Mouse (Mus musculus): ENCODE measurements at regions not wholly inside any gene's neighbourhood (a gene's known extent, or its start where the extent isn't known, plus 50 kb on each side); places are given as distances from the start of the nearest gene placed in this dataset.

DNA sequence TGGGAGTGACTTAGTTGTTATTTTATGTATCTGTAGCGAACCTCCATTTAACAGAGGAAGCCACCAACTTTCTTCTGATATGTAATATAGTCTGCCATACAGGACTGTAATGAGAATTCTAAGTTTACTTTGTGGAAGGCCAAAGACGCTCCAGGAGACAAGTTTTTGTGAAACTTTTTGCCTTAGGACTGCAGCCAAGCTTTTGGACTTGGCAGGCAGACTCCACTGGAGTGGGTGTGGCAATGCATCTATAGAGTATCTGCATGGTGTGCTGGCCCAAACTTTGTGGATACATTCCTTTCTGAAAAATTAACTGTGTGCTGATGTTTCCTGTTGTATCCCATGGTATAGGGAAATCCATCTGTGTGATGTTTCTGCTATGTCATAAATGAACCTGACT lies 101.1 kb upstream of the Nat3 start:
- TF ChIP-seq CTCF (conservative IDR thresholded peaks at IDR 0.05; ENCODE audit: low read length), result no peak
- TF ChIP-seq POU5F1 (IDR thresholded peaks at IDR 0.05; ENCODE audit: borderline replicate concordance, low read length), result no peak
- no peak for TF ChIP-seq NANOG (IDR thresholded peaks at IDR 0.05; ENCODE audit: borderline replicate concordance, low read length)
